Mouse (Mus musculus) heart, postnatal 0 days (tissue): ENCODE measurements around the gene Casz1. TPM values are rescaled to one million over a fixed set of nuclear protein-coding genes. Genes with fewer than 3 reads are reported as not detected.

Experiments
- ATAC-seq: fragments of 200-750 bp; cut with Nextera tagmentation; 2 replicates; pipeline ENCODE4 v1.8.0; 2017; ENCODE audit warnings: low read depth, moderate number of reproducible peaks, moderate library complexity; ENCODE audit not compliant: insufficient read depth
- DNase-seq: peaks from one replicate; pipeline ENCODE4 v3.0.0-alpha.2; 2016; ENCODE audit warnings: low spot score
- H3K27ac ChIP-seq: fragments of 300-500 bp; sonication (generic); 2 replicates; pipeline ENCODE4 v1.5.1; 2014; ENCODE audit warnings: low read depth, mild to moderate bottlenecking
- H3K27me3 ChIP-seq: fragments of 300-500 bp; sonication (generic); 2 replicates; pipeline ENCODE4 v1.6.1; 2014; ENCODE audit warnings: low read length, mixed read lengths; ENCODE audit not compliant: control insufficient read depth, insufficient read depth
- H3K36me3 ChIP-seq: fragments of 300-500 bp; sonication (generic); replicated peaks from 2 replicates; pipeline ENCODE4 v1.6.1; 2014; ENCODE audit warnings: low read length, mixed read lengths; ENCODE audit not compliant: control insufficient read depth, insufficient read depth
- H3K4me1 ChIP-seq: fragments of 300-500 bp; sonication (generic); 2 replicates; pipeline ENCODE4 v1.6.1; 2014; ENCODE audit warnings: antibody characterized with exemption; ENCODE audit not compliant: control insufficient read depth, insufficient read depth
- H3K4me2 ChIP-seq: fragments of 300-500 bp; sonication (generic); 2 replicates; pipeline ENCODE4 v1.6.1; 2014; ENCODE audit warnings: low read depth, mild to moderate bottlenecking, low read length, moderate library complexity
- H3K4me3 ChIP-seq: fragments of 300-500 bp; sonication (generic); 2 replicates; pipeline ENCODE4 v1.5.1; 2014; ENCODE audit warnings: low read depth, low read length
- H3K9ac ChIP-seq: fragments of 300-500 bp; sonication (generic); replicated peaks from 2 replicates; pipeline ENCODE4 v1.6.1; 2014; ENCODE audit warnings: low read depth, low read length, mixed read lengths
- H3K9me3 ChIP-seq: fragments of 300-500 bp; sonication (generic); replicated peaks from 2 replicates; pipeline ENCODE4 v1.6.1; 2016; ENCODE audit warnings: low read length; ENCODE audit not compliant: control insufficient read depth
- CTCF ChIP-seq: IDR thresholded peaks from 2 replicates; pipeline ENCODE4 v1.5.1; 2016; ENCODE audit warnings: antibody characterized with exemption, control low read depth, low read depth
- EP300 ChIP-seq: IDR thresholded peaks from 2 replicates; pipeline ENCODE4 v1.6.1; 2016; ENCODE audit warnings: antibody characterized with exemption, low read depth
- WGBS: fragments of 180-500 bp; shearing (Covaris S2); extraction: QIAGEN DNeasy Blood & Tissue Kit; methylation state at CpG from one replicate; pipeline ENCODE4 v1.1.7; 2014; 5-methylcytosine and 5-hydroxymethylcytosine counted together
- polyA plus RNA-seq: library from polyadenylated mRNA; unstranded; fragments of >200 nt; fragmentation: Nextera tagmentation; extraction: Ambion mirVana; gene quantifications from 2 replicates; pipeline ENCODE4 v1.2.1, GENCODE M21; 2015
- total RNA-seq: library from RNA; depleted of rRNA; stranded (reverse); fragments of >200 nt; gene quantifications from 2 replicates; pipeline ENCODE4 v1.2.3, GENCODE M21; 2014; ENCODE audit warnings: low replicate concordance

Gene Casz1
- total and polyA plus RNA-seq, 2 experiments from 2014 or later = 16.4 to 42.6 TPM

- Histone ChIP-seq H3K9me3 (no peaks in the 10 kb centered on the region), H3K36me3 (no peaks in the 10 kb centered on the region), H3K27ac (no peak overlapping the region), H3K4me2 (no peak overlapping the region), H3K4me1 (peaks cover 16% of the 10 kb centered on the region), H3K9ac (no peak overlapping the region), H3K4me3 (no peak overlapping the region), H3K27me3 (no peaks in the 10 kb centered on the region)
- WGBS = 89% methylated on average over 15 of the region's 15 CpGs
- DNase-seq (no peak), ATAC-seq (no peak)
- TF ChIP-seq EP300 (no peak), CTCF (no peak)
These were observed 111.6 kb downstream of the Casz1 start for GRCm38 (mm10) chr4:148915849-148916248.

GRCm38 (mm10) chr4:148918707-148919447 lies 114.6 kb downstream of the Casz1 start:
- Histone ChIP-seq H3K27ac (no peak overlapping the region), H3K4me2 (no peak overlapping the region), H3K9me3 (no peaks in the 10 kb centered on the region), H3K4me1 (peaks cover 8% of the 10 kb centered on the region; the same call in 1 of the 2 replicates), H3K9ac (no peak overlapping the region), H3K27me3 (no peaks in the 10 kb centered on the region), H3K36me3 (no peaks in the 10 kb centered on the region), H3K4me3 (no peak overlapping the region)
- 72% methylated on average over 15 of the region's 15 CpGs for WGBS
- DNase-seq = no peak
- TF ChIP-seq EP300 (no peak), CTCF (no peak)
- ATAC-seq = no peak

- no peak overlapping the region for H3K4me2 ChIP-seq
- no peaks in the 10 kb centered on the region for H3K36me3 ChIP-seq
- no peak for TF ChIP-seq CTCF
- no peak for TF ChIP-seq EP300
- H3K9ac ChIP-seq = no peak overlapping the region
- WGBS = 64% methylated on average over 11 of the region's 11 CpGs
- ATAC-seq (no peak), DNase-seq (no peak)
- no peak overlapping the region for H3K4me3 ChIP-seq
- no peaks in the 10 kb centered on the region for H3K27me3 ChIP-seq
- peaks cover 13% of the 10 kb centered on the region for H3K4me1 ChIP-seq
- peak overlapping the region; percentile 22; the same call in 1 of the 2 replicates for H3K27ac ChIP-seq
- H3K9me3 ChIP-seq = no peaks in the 10 kb centered on the region
These were observed 116.4 kb downstream of the Casz1 start for GRCm38 (mm10) chr4:148920610-148921009.

GRCm38 (mm10) chr4:148922221-148922700 lies 118.0 kb downstream of the Casz1 start:
- Histone ChIP-seq H3K27ac (peak overlapping the region; percentile 4; the same call in 1 of the 2 replicates), H3K9ac (no peak overlapping the region), H3K4me3 (no peak overlapping the region), H3K4me2 (no peak overlapping the region), H3K9me3 (no peaks in the 10 kb centered on the region), H3K4me1 (peaks cover 29% of the 10 kb centered on the region), H3K36me3 (no peaks in the 10 kb centered on the region), H3K27me3 (no peaks in the 10 kb centered on the region)
- TF ChIP-seq CTCF (no peak), EP300 (no peak)
- DNase-seq (no peak), ATAC-seq (peak; percentile 55; the same call in 1 of the 2 replicates)
- 28% methylated on average over 15 of the region's 16 CpGs for whole genome bisulfite sequencing

- 71% methylated on average over 9 of the region's 9 CpGs for WGBS
- no peak for ATAC-seq
- H3K4me2 ChIP-seq = no peak overlapping the region
- H3K9me3 ChIP-seq = no peaks in the 10 kb centered on the region
- H3K4me3 ChIP-seq = no peak overlapping the region
- no peaks in the 10 kb centered on the region for H3K36me3 ChIP-seq
- peaks cover 40% of the 10 kb centered on the region for H3K4me1 ChIP-seq
- TF ChIP-seq EP300 (no peak), CTCF (no peak)
- no peaks in the 10 kb centered on the region for H3K27me3 ChIP-seq
- no peak overlapping the region for H3K27ac ChIP-seq
- no peak overlapping the region for H3K9ac ChIP-seq
- no peak for DNase-seq
These were observed 119.2 kb downstream of the Casz1 start for GRCm38 (mm10) chr4:148923414-148923813.
